19 mouse cellular contexts compared by ENCODE assay signal in genomic region chr9:79823438-79823837, GRCm38 (mm10). TPM values are rescaled to one million over a fixed set of nuclear protein-coding genes. Genes with fewer than 3 reads are reported as not detected.
DNase-seq lines count a peak whose midpoint lies in the region; ATAC-seq lines count a peak whose summit lies in the region.
"Had no signal": no experiment of that assay in that cellular context is flagged by ENCODE, and none has a peak within 500 bp of the region (broad histone marks: within the 10 kb centered on the region; RNA-seq: fewer than 3 reads in every experiment).

No protein-coding gene starts in this region.

- no peak overlapping the region for H3K4me2 ChIP-seq in midbrain, embryonic 13.5 days (replicated peaks)
- H3K4me2 ChIP-seq: embryonic facial prominence, embryonic 12.5 days; heart, embryonic 12.5 days; liver, embryonic 12.5 days; lung, embryonic 15.5 days; neural tube, embryonic 12.5 days had no signal

- peak; percentile 42 for DNase-seq in heart, postnatal 4 days
- DNase-seq in heart, embryonic 10.5 days (ENCODE audit: low spot score) = no peak
- peak; percentile 63 for DNase-seq in Muller cell, postnatal 12 days (ENCODE audit: inconsistent ontology term)
- DNase-seq in embryo, embryonic 10.5 days (ENCODE audit: low spot score) = peak; percentile 74
- no peak for DNase-seq in testis, postnatal 10 days (ENCODE audit: low spot score)
- DNase-seq in heart, postnatal 25 days (ENCODE audit: low spot score) = no peak
- DNase-seq: cerebellum, adult 9-11 months; kidney, adult 11 months; thymus, postnatal 14 days had no signal

- WGBS in heart, embryonic 10.5 days = 85% methylated on average over 4 of the region's 4 CpGs
- 5% methylated on average over 4 of the region's 4 CpGs for WGBS in midbrain, embryonic 13.5 days

- H3K4me1 ChIP-seq in heart, embryonic 10.5 days = no peaks in the 10 kb centered on the region
- H3K4me1 ChIP-seq in midbrain, embryonic 13.5 days (replicated peaks) = peaks cover 14% of the 10 kb centered on the region
- H3K4me1 ChIP-seq: embryonic facial prominence, embryonic 12.5 days; limb, embryonic 10.5 days; liver, embryonic 12.5 days; lung, embryonic 15.5 days had no signal

- H3K27ac ChIP-seq in heart, embryonic 10.5 days = no peak overlapping the region
- H3K27ac ChIP-seq in midbrain, embryonic 13.5 days = 0 out of 2 replicates have a peak overlapping the region, but pooled peaks have one; percentile 21
- H3K27ac ChIP-seq: embryonic facial prominence, embryonic 12.5 days; kidney, postnatal 0 days; layer of hippocampus, adult 2 months; limb, embryonic 10.5 days; liver, embryonic 12.5 days; lung, embryonic 15.5 days; neural tube, embryonic 12.5 days; stomach, postnatal 0 days had no signal

- H3K36me3 ChIP-seq in heart, embryonic 10.5 days = peaks cover 20% of the 10 kb centered on the region
- peaks cover 18% of the 10 kb centered on the region for H3K36me3 ChIP-seq in midbrain, embryonic 13.5 days
- H3K36me3 ChIP-seq: embryonic facial prominence, embryonic 12.5 days; limb, embryonic 10.5 days; liver, embryonic 12.5 days had no signal

- peak; percentile 85 for ATAC-seq in midbrain, embryonic 13.5 days
- ATAC-seq: liver, embryonic 12.5 days had no signal

- intact Hi-C loops in heart, postnatal 25 days (cut with DNase I) = no loop called here

- no peak overlapping the region for H3K9ac ChIP-seq in midbrain, embryonic 13.5 days (replicated peaks)
- H3K9ac ChIP-seq: embryonic facial prominence, embryonic 12.5 days; heart, embryonic 12.5 days; liver, embryonic 12.5 days; lung, embryonic 15.5 days; neural tube, embryonic 12.5 days had no signal

- H3K27me3 ChIP-seq in heart, embryonic 10.5 days (ENCODE audit: insufficient read depth, poor library complexity, severe bottlenecking) = no peaks in the 10 kb centered on the region
- H3K27me3 ChIP-seq in midbrain, embryonic 13.5 days = no peaks in the 10 kb centered on the region
- H3K27me3 ChIP-seq: embryonic facial prominence, embryonic 12.5 days; heart, embryonic 12.5 days; liver, embryonic 12.5 days; lung, embryonic 15.5 days; neural tube, embryonic 12.5 days had no signal

- H3K9me3 ChIP-seq in heart, embryonic 10.5 days = no peaks in the 10 kb centered on the region
- H3K9me3 ChIP-seq in midbrain, embryonic 13.5 days = no peaks in the 10 kb centered on the region
- H3K9me3 ChIP-seq: embryonic facial prominence, embryonic 12.5 days; heart, embryonic 12.5 days; limb, embryonic 10.5 days; liver, embryonic 12.5 days; lung, embryonic 15.5 days; neural tube, embryonic 12.5 days had no signal

- H3K4me3 ChIP-seq in heart, embryonic 10.5 days = no peak overlapping the region
- no peak overlapping the region for H3K4me3 ChIP-seq in midbrain, embryonic 13.5 days (replicated peaks)
- H3K4me3 ChIP-seq: embryonic facial prominence, embryonic 12.5 days; heart, embryonic 12.5 days; layer of hippocampus, adult 2 months; limb, embryonic 10.5 days; liver, embryonic 12.5 days; lung, embryonic 15.5 days; neural tube, embryonic 12.5 days had no signal

RNA-seq across cellular contexts. Expression of gene Tmem30a, which starts 30.1 kb away (rescaled TPM):
- 10 to 100 TPM; 64.5 to 66.7 TPM for total RNA-seq in heart, postnatal 4 days (2021)
- polyA plus RNA-seq in heart, embryonic 10.5 days (2016; fragmentation: Nextera tagmentation; extraction: Ambion mirVana) = 74.1 and 89.4 TPM in 2 replicates
- 109 TPM in 2 replicates for polyA plus RNA-seq in midbrain, embryonic 13.5 days (2015; fragmentation: Nextera tagmentation; extraction: Ambion mirVana)
- 10 to 100 TPM; 53.8 to 60.6 TPM for total RNA-seq in heart, postnatal 25 days (2021)

Comparison
In these comparisons a context has a peak if more than half of its experiments do, and no peak if none do; other contexts are left out.
1. DNase-seq: peak in heart, postnatal 4 days (single experiment), Muller cell, postnatal 12 days (single experiment) and embryo, embryonic 10.5 days (single experiment); none in heart, embryonic 10.5 days (single experiment), testis, postnatal 10 days (single experiment) and heart, postnatal 25 days (single experiment).